Mouse (Mus musculus) E14TG2a.4 (cell line): ENCODE data around the gene Gnb4.
A peak's percentile ranks its signal among the peaks of the same experiment; 100 is the strongest.

Experiments used
- H3K27me3 ChIP-seq: 2 replicates; pipeline ENCODE4 v1.6.1; 2014; ENCODE audit warnings: low read length, control low read depth; ENCODE audit not compliant: insufficient read depth
- H3K36me3 ChIP-seq: 2 replicates; pipeline ENCODE4 v1.6.1; 2014; ENCODE audit warnings: low read length, control low read depth; ENCODE audit not compliant: insufficient read depth
- H3K4me1 ChIP-seq: replicated peaks from 2 replicates; pipeline ENCODE4 v1.6.1; 2014; ENCODE audit warnings: low read depth, low read length, control low read depth
- H3K4me3 ChIP-seq: replicated peaks from 2 replicates; pipeline ENCODE4 v1.5.1; 2014; ENCODE audit warnings: mild to moderate bottlenecking, low read length
- H3K9me3 ChIP-seq: 2 replicates; pipeline ENCODE4 v1.6.1; 2014; ENCODE audit warnings: low read length, control low read depth
- CTCF ChIP-seq: conservative IDR thresholded peaks from 2 replicates; pipeline ENCODE4 v1.5.1; 2014; ENCODE audit warnings: low read length
- NANOG ChIP-seq: IDR thresholded peaks from 2 replicates; pipeline ENCODE4 v1.6.1; 2014; ENCODE audit warnings: borderline replicate concordance, low read length, mixed read lengths
- POU5F1 ChIP-seq: IDR thresholded peaks from 2 replicates; pipeline ENCODE4 v1.6.1; 2014; ENCODE audit warnings: low read length, borderline replicate concordance

The Gnb4 gene

GRCm38 (mm10) chr3:32609233-32609632 is 7.2 kb downstream of the Gnb4 start:
- Histone ChIP-seq H3K36me3 (no peaks in the 10 kb centered on the region), H3K9me3 (no peaks in the 10 kb centered on the region; the same call in 1 of the 2 replicates), H3K4me3 (no peak overlapping the region), H3K27me3 (peaks cover 4% of the 10 kb centered on the region; the same call in 1 of the 2 replicates), H3K4me1 (peaks cover 38% of the 10 kb centered on the region)
- TF ChIP-seq NANOG: no peak

GRCm38 (mm10) chr3:32601055-32601454 is 15.3 kb downstream of the Gnb4 start:
- Histone ChIP-seq H3K9me3 (no peaks in the 10 kb centered on the region; the same call in none of the 2 replicates), H3K4me3 (no peak overlapping the region), H3K27me3 (no peaks in the 10 kb centered on the region), H3K36me3 (no peaks in the 10 kb centered on the region), H3K4me1 (peaks cover 22% of the 10 kb centered on the region)
- TF ChIP-seq CTCF (no peak), NANOG (no peak), POU5F1 (no peak)

GRCm38 (mm10) chr3:32599328-32599727 is 17.1 kb downstream of the Gnb4 start:
- peaks cover 22% of the 10 kb centered on the region for H3K4me1 ChIP-seq
- no peaks in the 10 kb centered on the region for H3K27me3 ChIP-seq
- H3K36me3 ChIP-seq: no peaks in the 10 kb centered on the region
- H3K9me3 ChIP-seq: no peaks in the 10 kb centered on the region; the same call in 1 of the 2 replicates
- TF ChIP-seq NANOG: no peak
- TF ChIP-seq CTCF: no peak
- TF ChIP-seq POU5F1: no peak
- H3K4me3 ChIP-seq: no peak overlapping the region

GRCm38 (mm10) chr3:32595080-32595479 is 21.3 kb downstream of the Gnb4 start:
- no peak for TF ChIP-seq NANOG
- TF ChIP-seq POU5F1: no peak
- TF ChIP-seq CTCF: no peak
- Histone ChIP-seq H3K4me1 (peaks cover 8% of the 10 kb centered on the region), H3K36me3 (no peaks in the 10 kb centered on the region; the same call in 1 of the 2 replicates)

GRCm38 (mm10) chr3:32586274-32586673 is 30.1 kb downstream of the Gnb4 start:
- Histone ChIP-seq H3K36me3 (peaks cover 32% of the 10 kb centered on the region), H3K4me3 (no peak overlapping the region), H3K27me3 (no peaks in the 10 kb centered on the region), H3K4me1 (no peaks in the 10 kb centered on the region), H3K9me3 (no peaks in the 10 kb centered on the region)
- TF ChIP-seq POU5F1 (no peak), NANOG (no peak), CTCF (no peak)

More at GRCm38 (mm10) chr3:32595080-32595479, 21.3 kb downstream of the Gnb4 start:
- Histone ChIP-seq H3K9me3 (no peaks in the 10 kb centered on the region), H3K27me3 (no peaks in the 10 kb centered on the region), H3K4me3 (no peak overlapping the region)

- Histone ChIP-seq H3K4me3 (no peak overlapping the region), H3K36me3 (peaks cover 24% of the 10 kb centered on the region), H3K9me3 (no peaks in the 10 kb centered on the region), H3K4me1 (peaks cover 9% of the 10 kb centered on the region), H3K27me3 (no peaks in the 10 kb centered on the region)
- TF ChIP-seq POU5F1 (no peak), CTCF (no peak), NANOG (no peak)
Observed at GRCm38 (mm10) chr3:32583489-32583888, 32.9 kb downstream of the Gnb4 start.

GRCm38 (mm10) chr3:32581911-32582310 is 34.5 kb downstream of the Gnb4 start:
- H3K36me3 ChIP-seq: peaks cover 15% of the 10 kb centered on the region

GRCm38 (mm10) chr3:32580738-32581137 is 35.6 kb downstream of the Gnb4 start:
- Histone ChIP-seq H3K4me3 (no peak overlapping the region), H3K36me3 (peaks cover 13% of the 10 kb centered on the region), H3K4me1 (peaks cover 33% of the 10 kb centered on the region), H3K9me3 (no peaks in the 10 kb centered on the region), H3K27me3 (no peaks in the 10 kb centered on the region)
- TF ChIP-seq CTCF (no peak), POU5F1 (no peak), NANOG (no peak)

More at GRCm38 (mm10) chr3:32581911-32582310, 34.5 kb downstream of the Gnb4 start:
- H3K4me1 ChIP-seq: peaks cover 25% of the 10 kb centered on the region
- no peak overlapping the region for H3K4me3 ChIP-seq
- no peaks in the 10 kb centered on the region for H3K9me3 ChIP-seq
- H3K27me3 ChIP-seq: no peaks in the 10 kb centered on the region
- TF ChIP-seq POU5F1: no peak
- no peak for TF ChIP-seq NANOG
- no peak for TF ChIP-seq CTCF

- TF ChIP-seq NANOG: no peak
- TF ChIP-seq CTCF: peak; percentile 18; the same call in 1 of the 2 replicates
- no peak for TF ChIP-seq POU5F1
- H3K4me3 ChIP-seq: no peak overlapping the region
- H3K9me3 ChIP-seq: no peaks in the 10 kb centered on the region
- H3K4me1 ChIP-seq: peaks cover 42% of the 10 kb centered on the region
- peaks cover 19% of the 10 kb centered on the region for H3K36me3 ChIP-seq
- no peaks in the 10 kb centered on the region for H3K27me3 ChIP-seq
Observed at GRCm38 (mm10) chr3:32578772-32579171, 37.6 kb downstream of the Gnb4 start.
